1 mouse cellular context compared by ENCODE assay signal in the genomic region with DNA sequence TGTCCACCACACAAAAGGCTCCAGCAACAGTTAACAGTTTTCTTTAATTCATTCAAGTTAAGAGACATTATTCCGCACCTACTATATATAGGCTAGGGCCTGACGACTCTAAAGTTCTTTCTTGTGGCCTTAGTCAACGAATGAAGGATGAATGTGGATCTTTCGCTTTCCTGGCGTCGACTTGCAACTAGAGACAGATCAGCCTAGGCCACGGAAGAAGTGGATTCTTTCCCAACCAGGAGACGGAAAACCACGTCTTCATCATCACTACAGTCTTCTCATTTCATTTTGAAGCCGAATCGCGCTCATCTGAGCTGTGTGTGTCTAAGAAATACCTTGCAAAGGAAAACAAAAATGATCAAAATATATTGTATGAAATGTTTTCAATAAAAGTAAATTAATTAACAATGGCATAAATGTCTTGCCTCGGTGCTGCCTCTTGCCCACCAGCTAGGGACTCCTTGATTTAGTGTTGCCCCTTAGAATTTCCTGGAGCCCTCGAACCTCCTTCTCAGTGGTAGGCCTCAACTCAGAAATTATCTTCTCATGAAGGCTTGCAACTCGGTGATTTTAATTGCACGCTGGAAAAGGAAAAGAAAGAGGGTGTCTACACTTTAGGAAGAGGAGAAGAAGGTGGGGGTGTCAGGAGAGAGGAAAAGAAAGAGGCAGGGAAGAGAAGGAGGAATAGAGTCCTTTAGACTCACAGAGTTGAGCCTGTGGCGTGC.
TF ChIP-seq lines count a peak whose summit lies in the region.

No protein-coding gene starts in this region.

TF ChIP-seq in MEL, 35 proteins besides CTCF, POLR2A, EP300 and RAD21 (continued from another document):
- TF ChIP-seq MAZ (IDR thresholded peaks at IDR 0.05; ENCODE audit: low read depth, low read length) (no peak), ZNF384 (IDR thresholded peaks at IDR 0.05; ENCODE audit: low read depth, low read length) (no peak), POLR2AphosphoS2 (IDR thresholded peaks at IDR 0.05; ENCODE audit: low read length) (no peak), ELF1 (IDR thresholded peaks at IDR 0.05; ENCODE audit: low read depth, low read length) (no peak), MAX (IDR thresholded peaks at IDR 0.05; ENCODE audit: low read length) (no peak), NELFE (IDR thresholded peaks at IDR 0.05; ENCODE audit: low read depth, low read length) (no peak), KAT2A (conservative IDR thresholded peaks at IDR 0.05; ENCODE audit: low read depth, low read length) (no peak), MXI1 (IDR thresholded peaks at IDR 0.05; ENCODE audit: low read depth, low read length) (no peak), USF2 (IDR thresholded peaks at IDR 0.05; ENCODE audit: borderline replicate concordance in 1 of 2, insufficient read depth in 1 of 2, low read depth in 1 of 2, low read length in 2 of 2) (no peak), ZC3H11A (IDR thresholded peaks at IDR 0.05; ENCODE audit: low read depth, low read length) (no peak)
